Mouse (Mus musculus) stomach, postnatal 0 days (tissue): ENCODE results near the gene Dstn. TPM values are rescaled to one million over a fixed set of nuclear protein-coding genes. Genes with fewer than 3 reads are reported as not detected.

Experiments
- ATAC-seq: fragments of 200-750 bp; cut with Nextera tagmentation; 2 replicates; pipeline ENCODE4 v1.8.0; 2017; ENCODE audit not compliant: low FRiP score, low TSS enrichment
- DNase-seq: peaks from one replicate; pipeline ENCODE4 v3.0.0-alpha.2; 2016; ENCODE audit warnings: low spot score
- H3K27ac ChIP-seq: fragments of 300-500 bp; sonication (generic); replicated peaks from 2 replicates; pipeline ENCODE4 v1.5.1; 2014; ENCODE audit warnings: mild to moderate bottlenecking, control low read depth
- H3K27me3 ChIP-seq: fragments of 300-500 bp; sonication (generic); 2 replicates; pipeline ENCODE4 v1.6.1; 2014; ENCODE audit warnings: low read length; ENCODE audit not compliant: control insufficient read depth, insufficient read depth
- H3K36me3 ChIP-seq: fragments of 300-500 bp; sonication (generic); 2 replicates; pipeline ENCODE4 v1.6.1; 2014; ENCODE audit warnings: low read length, mixed read lengths; ENCODE audit not compliant: control insufficient read depth, insufficient read depth
- H3K4me1 ChIP-seq: fragments of 300-500 bp; sonication (generic); replicated peaks from 2 replicates; pipeline ENCODE4 v1.6.1; 2014; ENCODE audit warnings: antibody characterized with exemption; ENCODE audit not compliant: control insufficient read depth, insufficient read depth
- H3K4me2 ChIP-seq: fragments of 300-500 bp; sonication (generic); replicated peaks from 2 replicates; pipeline ENCODE4 v1.6.1; 2014; ENCODE audit warnings: low read depth, mild to moderate bottlenecking, control low read depth, moderate library complexity
- H3K4me3 ChIP-seq: fragments of 300-500 bp; sonication (generic); 2 replicates; pipeline ENCODE4 v1.5.1; 2014; ENCODE audit warnings: low read depth, low read length, control low read depth
- H3K9ac ChIP-seq: fragments of 300-500 bp; sonication (generic); 2 replicates; pipeline ENCODE4 v1.6.1; 2014; ENCODE audit warnings: mild to moderate bottlenecking, low read length, control low read depth, mixed read lengths
- H3K9me3 ChIP-seq: fragments of 300-500 bp; sonication (generic); 2 replicates; pipeline ENCODE4 v1.6.1; 2016; ENCODE audit warnings: low read length; ENCODE audit not compliant: control insufficient read depth
- CTCF ChIP-seq: IDR thresholded peaks from 2 replicates; pipeline ENCODE4 v1.5.1; 2016; ENCODE audit warnings: antibody characterized with exemption, low read depth, mild to moderate bottlenecking, moderate library complexity
- EP300 ChIP-seq: optimal IDR thresholded peaks from 2 replicates; pipeline ENCODE3; 2016; ENCODE audit warnings: antibody characterized with exemption
- WGBS: fragments of 180-500 bp; shearing (Covaris S2); extraction: QIAGEN DNeasy Blood & Tissue Kit; methylation state at CpG from one replicate; pipeline ENCODE4 v1.1.7; 2014; 5-methylcytosine and 5-hydroxymethylcytosine counted together
- polyA plus RNA-seq: library from polyadenylated mRNA; unstranded; fragments of >200 nt; fragmentation: Nextera tagmentation; extraction: Ambion mirVana; gene quantifications from 2 replicates; pipeline ENCODE4 v1.2.1, GENCODE M21; 2015

Gene Dstn
- polyA plus RNA-seq, 1 experiment from 2014 or later = 971 TPM

DNA sequence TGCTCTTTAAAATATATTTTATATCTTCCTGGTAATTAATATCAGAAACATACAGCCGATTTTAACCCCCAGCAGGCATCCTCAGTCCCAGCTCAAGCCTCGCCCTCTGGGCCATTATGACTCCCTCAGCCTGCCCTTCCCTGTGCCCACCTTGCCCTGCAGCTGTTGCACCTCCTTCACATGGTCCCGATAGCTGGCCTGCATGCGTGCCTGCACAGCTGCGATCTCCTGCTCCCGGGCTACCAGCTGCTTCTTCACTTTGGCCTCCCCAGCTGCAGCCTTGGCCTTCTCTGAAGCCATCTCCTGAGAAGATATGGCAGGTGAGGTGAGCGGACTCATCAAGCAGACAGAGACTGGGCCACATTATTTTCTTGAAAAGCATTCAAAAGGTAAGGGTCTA is 54.1 kb downstream of the Dstn start:
- WGBS = 94% methylated on average over 7 of the region's 7 CpGs
- H3K27ac ChIP-seq = no peak overlapping the region
- H3K4me3 ChIP-seq = no peak overlapping the region
- ATAC-seq (no peak), DNase-seq (no peak)
- no peak overlapping the region for H3K9ac ChIP-seq
- no peaks in the 10 kb centered on the region for H3K4me1 ChIP-seq
- no peak for TF ChIP-seq CTCF
- TF ChIP-seq EP300 = no peak
- H3K4me2 ChIP-seq = no peak overlapping the region
- no peaks in the 10 kb centered on the region for H3K27me3 ChIP-seq
- H3K9me3 ChIP-seq = no peaks in the 10 kb centered on the region
- peaks cover 54% of the 10 kb centered on the region for H3K36me3 ChIP-seq

DNA sequence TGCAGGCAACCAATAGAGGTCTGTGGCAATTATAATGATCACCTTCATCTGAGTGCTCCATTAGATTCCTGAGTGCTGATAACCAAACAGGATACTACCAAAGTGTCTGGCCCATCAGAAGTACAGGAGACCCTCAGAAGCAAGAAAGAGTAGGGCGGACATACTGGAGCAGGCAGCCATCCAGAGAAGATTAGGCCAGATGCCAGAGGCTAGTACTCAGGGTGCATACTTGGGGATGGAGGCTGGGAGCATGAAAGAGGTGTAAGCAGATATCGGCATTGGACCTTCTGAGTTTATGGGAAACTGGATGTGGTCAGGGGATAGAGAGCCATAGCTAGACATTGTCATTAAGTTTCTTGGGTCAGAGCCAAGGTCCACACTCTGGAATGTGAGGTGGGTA is 55.7 kb downstream of the Dstn start:
- Histone ChIP-seq H3K9ac (no peak overlapping the region), H3K27ac (no peak overlapping the region), H3K9me3 (no peaks in the 10 kb centered on the region), H3K4me1 (no peaks in the 10 kb centered on the region), H3K4me2 (no peak overlapping the region), H3K36me3 (peaks cover 41% of the 10 kb centered on the region), H3K4me3 (no peak overlapping the region), H3K27me3 (no peaks in the 10 kb centered on the region)
- no peak for DNase-seq
- 56% methylated on average over 2 of the region's 2 CpGs for WGBS
- no peak for ATAC-seq
- TF ChIP-seq EP300 (no peak), CTCF (no peak)

DNA sequence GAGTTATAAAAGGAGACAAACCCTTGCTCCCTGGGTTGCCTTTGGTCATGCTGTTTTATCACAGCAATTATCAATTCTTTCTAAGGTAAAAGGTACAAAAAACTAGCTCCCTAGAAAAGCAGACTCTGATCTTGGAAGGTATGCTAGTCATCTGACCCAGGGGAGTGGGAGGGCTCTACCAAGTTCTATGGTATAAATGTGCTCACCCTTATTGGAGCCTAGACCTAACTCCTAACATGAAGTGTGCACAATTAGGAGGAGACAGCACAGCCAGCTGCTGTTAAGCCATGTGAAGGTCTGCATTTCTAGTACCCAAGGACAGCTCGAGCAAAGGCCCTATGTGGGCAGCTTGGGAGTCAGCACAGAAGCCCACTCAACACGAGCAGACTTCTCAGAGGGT is 56.8 kb downstream of the Dstn start:
- Histone ChIP-seq H3K4me1 (no peaks in the 10 kb centered on the region), H3K4me2 (no peak overlapping the region), H3K27me3 (no peaks in the 10 kb centered on the region), H3K27ac (no peak overlapping the region), H3K4me3 (no peak overlapping the region), H3K9ac (no peak overlapping the region), H3K36me3 (peaks cover 33% of the 10 kb centered on the region), H3K9me3 (no peaks in the 10 kb centered on the region)
- TF ChIP-seq EP300 = no peak
- no peak for TF ChIP-seq CTCF
- DNase-seq = no peak
- 90% methylated on average over 2 of the region's 2 CpGs for WGBS
- ATAC-seq = no peak

DNA sequence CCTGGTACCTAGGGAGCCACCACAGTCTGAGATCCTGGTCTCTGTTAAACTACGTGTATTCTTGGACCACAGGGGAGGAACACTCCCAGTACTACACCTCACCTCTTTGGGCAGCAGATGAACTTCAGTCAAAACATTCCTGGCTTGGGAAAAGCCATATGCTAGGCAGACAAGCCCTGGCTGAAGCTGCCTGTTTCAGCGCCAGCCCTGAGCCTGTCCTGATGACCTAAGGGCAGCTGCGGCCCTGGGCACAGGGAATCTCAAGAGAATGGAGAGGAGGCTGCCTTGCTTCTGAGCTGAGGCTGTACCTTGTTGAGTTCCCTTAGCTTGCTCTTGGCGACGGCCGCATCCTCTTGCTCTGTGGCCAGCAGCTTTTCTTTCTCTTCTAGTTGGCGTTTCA is 58.0 kb downstream of the Dstn start:
- no peak overlapping the region for H3K4me2 ChIP-seq
- peaks cover 21% of the 10 kb centered on the region for H3K36me3 ChIP-seq
- TF ChIP-seq EP300 (no peak), CTCF (no peak)
- DNase-seq (no peak), ATAC-seq (no peak)
- H3K27ac ChIP-seq = no peak overlapping the region
- 91% methylated on average over 7 of the region's 7 CpGs for WGBS
- H3K4me1 ChIP-seq = no peaks in the 10 kb centered on the region
- H3K4me3 ChIP-seq = no peak overlapping the region
- H3K27me3 ChIP-seq = no peaks in the 10 kb centered on the region
- no peak overlapping the region for H3K9ac ChIP-seq
- H3K9me3 ChIP-seq = no peaks in the 10 kb centered on the region

DNA sequence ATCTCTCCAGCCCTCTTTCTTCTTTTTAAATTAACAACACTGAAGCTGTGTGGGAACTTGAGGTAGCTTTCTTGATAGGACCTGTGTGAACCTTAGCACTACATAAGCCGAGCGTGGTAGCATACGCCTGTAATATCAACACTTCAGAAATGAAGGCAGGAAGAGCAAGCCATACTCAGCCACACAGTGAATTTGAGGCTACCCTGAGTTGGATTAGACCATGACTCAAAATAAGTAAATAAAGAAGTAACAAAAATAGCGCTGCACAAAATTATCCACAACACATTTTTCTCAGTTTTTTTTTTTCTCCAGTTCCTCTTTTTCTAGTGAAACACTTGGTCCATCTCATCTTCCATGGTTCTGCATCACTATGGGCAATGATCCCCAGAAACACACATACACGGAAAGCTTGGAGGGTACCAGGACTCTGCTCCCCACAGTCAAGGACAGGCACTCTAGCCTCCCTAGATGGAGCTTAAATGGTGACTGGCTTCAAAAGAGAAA is 60.1 kb downstream of the Dstn start:
- no peak overlapping the region for H3K27ac ChIP-seq
- peaks cover 13% of the 10 kb centered on the region for H3K36me3 ChIP-seq
- no peaks in the 10 kb centered on the region for H3K9me3 ChIP-seq
- WGBS = 92% methylated on average over 5 of the region's 5 CpGs
- DNase-seq (no peak), ATAC-seq (no peak)
- no peaks in the 10 kb centered on the region for H3K4me1 ChIP-seq
- no peak overlapping the region for H3K4me3 ChIP-seq
- TF ChIP-seq EP300 (no peak), CTCF (no peak)
- no peaks in the 10 kb centered on the region for H3K27me3 ChIP-seq
- H3K4me2 ChIP-seq = no peak overlapping the region
- no peak overlapping the region for H3K9ac ChIP-seq

DNA sequence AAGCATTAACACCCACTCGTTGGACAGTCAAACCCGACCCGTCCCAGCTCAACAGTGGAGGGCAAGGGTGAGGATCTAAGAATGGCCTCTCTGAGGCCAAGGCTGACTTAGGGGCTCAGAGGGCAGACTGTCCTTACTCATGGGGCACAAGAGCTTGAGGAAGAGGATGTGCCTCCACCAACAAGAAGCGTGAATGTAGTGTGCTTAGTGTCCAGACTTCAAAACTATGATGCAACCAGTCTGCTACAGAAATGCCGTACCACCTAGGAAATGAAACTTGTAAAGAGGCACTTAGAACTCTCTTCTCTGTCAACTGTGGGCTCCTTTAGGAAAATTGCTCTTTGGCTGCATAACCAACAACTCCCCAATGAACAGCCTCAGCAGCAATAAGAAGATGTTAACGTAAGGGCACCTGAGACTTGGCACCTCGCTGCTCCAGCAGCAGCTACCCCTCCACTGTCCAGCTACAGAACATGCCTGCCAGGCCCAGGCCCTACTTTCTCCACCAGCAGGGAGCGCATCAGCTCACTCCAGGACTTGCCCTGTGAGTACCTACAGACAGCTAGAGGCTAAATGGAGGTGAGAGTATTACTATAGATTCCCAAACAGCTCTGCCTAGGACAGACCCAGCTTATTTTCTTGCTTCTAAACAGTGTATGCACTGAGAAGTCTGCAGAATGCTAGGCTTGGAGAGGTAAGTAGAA is 63.5 kb downstream of the Dstn start:
- Histone ChIP-seq H3K4me1 (no peaks in the 10 kb centered on the region), H3K9me3 (no peaks in the 10 kb centered on the region), H3K4me3 (no peak overlapping the region), H3K9ac (no peak overlapping the region), H3K4me2 (no peak overlapping the region), H3K27ac (no peak overlapping the region), H3K36me3 (peaks cover 3% of the 10 kb centered on the region; the same call in 1 of the 2 replicates), H3K27me3 (no peaks in the 10 kb centered on the region)
- peak; percentile 54 for TF ChIP-seq CTCF
- no peak for TF ChIP-seq EP300
- DNase-seq (no peak), ATAC-seq (no peak)
- WGBS = 88% methylated on average over 8 of the region's 8 CpGs
